Mouse (Mus musculus): Measurements from ENCODE around the gene Myoz1. TPM values are rescaled to one million over a fixed set of nuclear protein-coding genes. Genes with fewer than 3 reads are reported as not detected.
"Not testable (repeated sequence)": the region's sequence is repeated elsewhere in the genome, so short reads cannot be mapped to it uniquely, and the experiment has no call there.

The Myoz1 gene
- total RNA-seq, 2 experiments from 2014 or later: 0.92 to 1.00 TPM

DNA sequence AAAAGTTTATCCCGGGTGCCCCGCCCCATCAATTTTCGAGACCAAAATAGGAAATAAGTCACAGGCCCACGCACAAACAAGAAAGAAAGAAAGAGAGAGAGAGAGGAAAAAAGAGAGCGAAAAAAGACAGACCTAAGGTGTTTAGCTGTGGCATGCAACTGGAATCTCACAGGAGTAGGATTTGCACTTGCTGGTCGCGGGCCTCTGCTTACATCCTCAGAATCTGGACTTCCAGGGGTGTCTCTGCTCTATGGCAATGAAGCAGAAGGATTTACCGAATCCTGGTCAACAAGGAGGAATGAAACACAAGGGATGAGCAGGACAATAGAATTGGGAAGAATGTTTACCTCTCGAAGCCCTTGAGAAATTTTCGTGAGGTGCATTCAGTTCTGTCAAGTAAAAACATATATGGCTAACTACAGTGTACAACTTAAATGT, 14.9 kb downstream of the Myoz1 start:
- intact Hi-C loops (cut with DNase I): loop anchor here (2.0 to 5.0 kb wide), 2 partner anchors 19 to 51 kb away; partner anchors contain the start of gene Fut11
- DNase-seq: no peak

DNA sequence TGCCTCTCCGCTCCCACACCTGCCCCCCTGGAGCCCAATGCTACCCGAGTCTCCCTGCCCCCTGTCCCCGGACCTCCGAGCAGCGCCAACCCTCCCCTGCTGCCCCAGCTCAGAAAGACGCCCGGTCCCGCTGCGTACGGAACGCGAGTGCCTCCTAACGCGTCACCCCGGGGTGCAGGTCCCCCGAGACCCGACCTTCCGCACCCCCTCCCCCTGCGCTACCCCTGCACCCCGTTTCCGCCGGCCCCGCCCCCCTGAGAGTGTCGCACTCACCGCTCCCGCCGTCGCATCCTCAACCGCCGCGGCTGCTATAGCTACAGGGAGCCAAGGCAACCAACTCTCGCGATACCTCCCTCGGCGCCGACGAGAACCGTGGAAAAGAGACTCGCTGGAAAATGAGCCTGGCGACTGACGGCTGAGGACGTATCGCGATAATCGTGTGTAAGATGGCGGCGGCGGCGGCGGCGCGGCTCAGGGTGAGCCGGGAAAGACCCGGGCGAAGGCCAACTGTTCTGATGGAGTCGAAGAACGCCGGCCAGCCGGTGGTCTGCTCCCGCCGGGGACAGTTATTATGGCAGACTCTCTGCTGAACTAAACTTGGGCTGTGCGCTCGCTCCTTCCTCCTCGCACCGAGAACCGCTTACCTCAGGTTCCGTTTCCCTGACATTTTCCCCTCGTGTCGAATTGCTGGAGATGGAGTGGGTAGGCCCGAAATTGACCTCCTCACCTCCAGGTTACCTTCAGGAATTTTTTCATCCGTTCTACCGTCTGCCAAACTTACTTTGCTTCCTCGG, 15.5 kb downstream of the Myoz1 start, which contains the start of gene Usp54:
TSS of gene Usp54 (minus strand) at position 420 of the 794 bp plus-strand sequence.
- peak; percentile 96 to 97 for DNase-seq
- intact Hi-C loops (cut with DNase I): loop anchor here (2.0 to 5.0 kb wide), 2 partner anchors 20 to 51 kb away; partner anchors contain the start of gene Fut11

DNA sequence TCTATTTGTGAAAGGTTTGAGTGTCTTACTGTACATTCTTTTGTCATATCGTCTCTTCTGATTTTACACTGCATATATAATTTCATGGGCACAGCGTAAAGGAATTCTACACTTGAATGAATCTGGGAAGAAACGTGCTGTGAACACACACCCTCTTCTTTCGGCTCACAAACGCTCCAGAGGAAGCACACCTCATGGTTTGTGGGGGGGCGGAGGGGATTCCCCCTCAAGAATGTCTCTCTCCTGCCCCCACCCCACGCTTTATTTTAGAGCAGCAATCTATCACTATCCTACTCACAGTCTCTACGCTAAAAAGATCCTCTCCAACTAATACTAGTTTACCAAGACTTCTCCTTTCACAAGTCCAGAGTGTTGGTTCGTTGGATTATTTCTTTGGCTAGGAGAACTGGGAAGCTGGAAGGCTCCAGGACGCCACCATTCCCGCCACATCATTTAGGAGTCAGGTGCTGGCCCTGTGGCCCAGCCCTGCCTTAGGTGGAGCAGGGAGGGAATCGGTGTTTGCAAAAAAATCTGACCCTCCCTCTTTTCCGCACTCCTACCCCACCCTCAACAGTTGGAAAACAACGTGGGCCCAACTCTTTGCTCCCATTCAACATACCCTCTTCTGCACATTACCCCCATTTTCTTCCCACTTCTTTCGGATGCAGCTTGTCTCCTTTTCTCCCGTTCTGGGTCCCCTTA, 16.3 kb downstream of the Myoz1 start:
- intact Hi-C loops (cut with DNase I): loop anchor here (2.0 to 5.0 kb wide), 2 partner anchors 21 to 52 kb away; partner anchors contain the start of gene Fut11
- DNase-seq: no peak

DNA sequence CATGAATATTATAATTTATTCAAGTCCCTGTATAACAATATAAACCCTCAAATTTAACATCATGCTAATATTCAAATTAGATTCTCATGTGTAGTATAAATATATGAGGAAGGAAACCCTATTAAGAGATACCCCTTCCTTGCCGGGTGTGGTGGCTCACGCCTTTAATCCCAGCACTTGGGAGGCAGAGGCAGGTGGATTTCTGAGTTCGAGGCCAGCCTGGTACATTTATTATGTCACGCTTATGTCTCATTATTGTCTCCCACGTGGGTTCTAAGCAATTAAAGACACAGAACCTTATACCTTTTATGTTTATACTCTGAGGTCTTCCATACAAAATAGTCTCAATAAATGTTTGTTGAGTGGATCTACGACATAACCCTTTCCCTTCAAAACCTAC, 17.6 kb downstream of the Myoz1 start:
- intact Hi-C loops (cut with DNase I): no loop called here

DNA sequence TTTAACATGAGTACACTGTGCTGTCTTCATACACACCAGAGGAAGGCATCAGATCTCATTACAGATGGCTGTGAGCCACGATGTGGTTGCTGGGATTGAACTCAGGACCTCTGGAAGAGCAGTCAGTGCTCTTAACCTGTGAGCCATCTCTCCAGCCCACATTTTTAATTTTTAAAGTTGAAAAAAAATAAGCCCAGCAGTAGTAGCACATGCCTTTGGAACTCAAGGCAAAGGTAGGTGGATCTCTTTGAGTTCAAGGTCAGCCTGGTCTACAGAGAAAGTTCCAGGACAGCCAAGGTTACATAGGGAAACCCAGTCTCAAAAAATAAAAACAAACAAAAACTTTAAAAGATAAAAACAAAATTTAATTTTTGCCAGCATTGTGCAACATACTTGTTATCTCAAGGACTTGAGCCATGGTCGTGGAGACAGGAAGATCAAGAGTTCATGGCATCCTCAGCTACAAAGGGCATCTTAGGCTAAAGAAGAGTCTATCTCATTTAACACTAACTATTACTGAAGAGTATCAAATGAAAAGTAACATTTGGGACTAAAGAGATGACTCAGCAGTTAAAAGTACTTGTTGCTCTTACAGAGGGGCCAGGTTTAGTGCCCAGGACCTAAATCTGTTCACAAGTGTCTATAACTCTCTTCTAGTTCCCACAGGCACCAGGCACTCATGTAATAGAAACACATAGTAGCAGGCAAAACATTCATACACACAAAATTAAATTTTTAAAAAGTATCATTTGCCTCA, 18.3 kb downstream of the Myoz1 start:
- no peak for DNase-seq
- intact Hi-C loops (cut with DNase I): no loop called here

More for the DNA sequence above, 17.6 kb downstream of the Myoz1 start:
- DNase-seq: no peak

DNA sequence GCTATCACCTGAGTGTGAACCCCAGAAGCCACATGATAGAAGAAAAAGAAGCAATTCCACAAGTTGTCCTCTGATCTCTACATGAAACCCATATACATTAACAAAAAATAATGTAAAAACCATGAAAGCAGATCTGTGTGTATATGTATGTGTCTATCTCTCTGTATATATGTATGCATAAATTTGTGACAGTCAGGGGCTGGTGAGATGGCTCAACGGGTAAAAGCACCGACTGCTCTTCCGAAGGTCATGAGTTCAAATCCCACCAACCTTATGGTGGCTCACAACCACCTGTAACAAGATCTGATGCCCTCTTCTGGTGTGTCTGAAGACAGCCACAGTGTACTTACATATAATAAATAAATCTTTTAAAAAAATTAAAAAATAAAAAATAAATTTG, 19.4 kb downstream of the Myoz1 start:
- DNase-seq; intact Hi-C loops (cut with DNase I): not testable (repeated sequence)

DNA sequence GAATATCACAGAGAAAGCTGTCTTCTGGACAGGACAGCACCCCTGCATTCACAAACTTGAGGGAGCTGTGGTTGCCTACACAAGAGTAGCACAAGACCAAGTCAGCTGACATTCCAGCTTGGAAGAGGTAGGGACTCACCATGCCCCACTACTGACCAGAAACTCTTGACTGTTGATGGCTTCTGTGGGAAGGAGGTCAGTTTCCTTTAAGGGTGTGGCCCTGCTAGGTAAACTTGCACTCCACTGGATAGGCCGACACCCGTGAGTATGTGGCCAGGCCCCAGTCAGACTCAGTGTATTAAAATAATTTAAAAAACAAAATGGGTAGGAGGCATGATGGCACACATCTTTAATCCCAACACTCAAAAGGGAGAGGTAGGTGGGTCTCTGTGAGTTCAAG, 20.8 kb downstream of the Myoz1 start:
- intact Hi-C loops (cut with DNase I): no loop called here

DNA sequence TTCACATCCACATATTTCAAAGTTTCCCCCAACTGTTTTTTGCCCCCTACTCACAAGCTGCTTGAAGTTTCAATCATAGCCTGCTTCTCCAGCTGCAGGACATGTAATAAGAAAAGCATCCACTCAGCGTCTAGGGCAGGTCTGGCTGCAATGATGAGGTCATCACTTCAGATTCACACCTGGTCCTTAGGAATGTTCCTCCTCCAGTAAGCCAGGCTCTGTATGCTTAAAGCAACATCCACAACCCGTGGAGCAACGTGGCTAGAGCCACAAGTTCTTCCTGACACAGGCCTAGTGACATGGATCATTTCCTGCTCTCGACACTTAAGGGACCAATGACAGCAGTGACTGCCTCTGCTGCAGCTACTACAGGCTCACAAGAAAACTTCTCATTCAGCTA, 25.1 kb downstream of the Myoz1 start:
- DNase-seq: no peak
- intact Hi-C loops (cut with DNase I): no loop called here

More for the DNA sequence above, 20.8 kb downstream of the Myoz1 start:
- no peak for DNase-seq

DNA sequence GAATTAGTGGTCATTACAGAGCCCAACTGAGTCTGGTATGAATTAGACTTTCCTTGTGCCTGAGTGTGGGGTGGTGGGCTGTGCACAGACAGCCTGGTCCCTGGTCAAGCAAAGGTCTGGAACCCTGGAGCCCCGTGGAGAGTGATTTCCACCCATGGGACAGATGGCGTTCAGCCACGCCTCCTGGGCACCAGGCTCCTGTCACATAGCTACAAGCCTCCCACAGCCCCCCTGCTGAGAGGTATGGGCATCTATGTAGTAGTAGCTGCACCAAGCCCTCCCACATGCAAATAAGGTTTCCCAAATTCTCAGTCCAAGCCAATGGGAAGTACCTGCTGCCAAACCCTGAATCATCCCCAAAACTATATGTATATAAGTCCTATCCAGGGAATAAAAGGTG, 29.4 kb downstream of the Myoz1 start:
- intact Hi-C loops (cut with DNase I): no loop called here
- no peak for DNase-seq

DNA sequence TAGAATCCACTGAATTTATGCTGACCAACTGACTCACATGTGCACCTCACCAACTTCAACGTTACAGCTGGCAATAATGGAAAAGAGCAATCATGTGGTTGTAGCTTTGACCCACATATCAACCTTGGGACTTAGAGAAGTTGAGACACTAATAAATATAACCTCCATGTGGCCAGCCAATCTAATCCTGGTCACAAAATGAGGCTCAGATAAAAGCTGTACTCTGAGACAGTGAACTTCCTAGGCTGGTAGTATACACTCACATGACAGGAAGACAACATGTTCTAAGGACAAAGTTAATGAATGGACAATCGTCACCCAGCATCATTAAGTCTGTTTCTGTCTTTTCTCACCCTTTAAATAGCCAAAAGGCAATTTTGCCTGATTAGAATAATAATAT, 29.9 kb downstream of the Myoz1 start:
- no peak for DNase-seq
- intact Hi-C loops (cut with DNase I): no loop called here

DNA sequence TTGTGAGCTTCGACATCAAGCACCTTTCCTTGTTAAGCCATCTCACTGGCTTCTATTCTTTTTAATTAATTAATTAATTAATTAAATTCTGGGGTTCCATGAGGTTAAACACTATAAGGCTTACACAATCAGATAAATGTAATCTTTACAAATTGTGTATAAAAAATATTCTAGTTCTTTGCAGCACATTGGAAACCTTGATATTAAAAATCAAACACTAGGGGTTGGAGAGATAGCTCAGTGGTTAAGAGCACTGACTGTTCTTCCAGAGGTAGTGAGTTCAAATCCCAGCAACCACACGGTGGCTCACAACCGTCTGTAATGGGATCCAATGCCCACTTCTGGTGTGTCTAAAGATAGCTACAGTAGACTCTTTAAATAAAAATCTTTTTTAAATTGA, 33.4 kb downstream of the Myoz1 start:
- intact Hi-C loops (cut with DNase I): no loop called here
- DNase-seq: no peak

DNA sequence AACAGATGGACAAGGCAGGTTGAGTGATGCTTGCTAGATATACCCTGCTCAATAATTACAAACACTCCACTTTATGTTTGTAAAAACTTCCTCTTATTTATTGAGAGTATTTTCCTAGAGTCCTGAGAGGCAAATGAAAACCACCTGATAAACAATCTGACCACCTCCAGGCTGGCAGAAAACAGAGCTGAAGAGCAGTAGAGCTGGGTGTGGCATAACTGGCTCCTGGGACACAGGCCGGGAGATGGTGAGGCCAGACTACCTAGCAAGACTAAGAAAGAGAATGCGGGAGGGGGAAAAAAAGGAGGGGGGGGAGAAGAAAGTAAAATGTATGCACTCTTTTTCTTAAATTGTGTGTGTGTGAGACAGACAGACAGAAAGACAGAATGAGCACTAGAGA, 33.9 kb downstream of the Myoz1 start:
- intact Hi-C loops (cut with DNase I): no loop called here
- DNase-seq: no peak

DNA sequence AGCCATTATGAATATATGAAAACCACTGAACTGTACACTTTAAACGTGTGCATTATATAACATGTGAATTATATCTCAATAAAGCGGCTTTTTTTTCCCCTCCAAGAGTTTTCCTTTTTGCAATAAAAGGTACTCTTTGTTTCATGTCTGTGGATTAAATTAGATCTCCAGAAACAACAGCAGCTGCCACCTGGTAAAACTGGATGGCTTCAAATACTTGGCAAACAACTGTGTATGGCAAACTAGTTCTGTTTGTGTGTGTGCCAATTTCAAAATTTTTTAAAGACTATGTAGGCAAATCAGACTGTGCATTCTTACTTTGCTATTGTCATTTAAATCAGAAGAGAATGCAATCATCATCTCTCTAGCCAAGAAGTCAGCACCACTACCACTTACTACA, 34.4 kb downstream of the Myoz1 start:
- intact Hi-C loops (cut with DNase I): no loop called here
- DNase-seq: no peak

DNA sequence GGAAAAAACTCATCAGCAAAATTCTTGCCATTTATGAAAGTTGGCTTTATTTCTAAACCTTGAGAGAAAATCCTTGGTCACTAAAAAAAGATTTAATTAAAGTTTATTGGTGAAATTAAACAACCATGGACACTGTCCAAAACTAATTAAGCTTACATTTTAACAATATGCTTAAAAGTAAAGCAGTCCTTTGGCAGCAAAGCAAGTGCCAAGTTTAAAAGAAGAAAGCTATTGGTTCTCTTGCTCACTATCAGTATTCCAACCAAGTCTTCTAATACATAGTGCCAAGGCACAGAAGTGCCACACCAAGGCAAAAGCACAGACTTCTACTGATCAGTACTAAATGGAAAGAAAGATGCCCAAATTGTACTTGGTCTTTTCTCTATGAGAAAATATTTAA, 37.2 kb downstream of the Myoz1 start:
- intact Hi-C loops (cut with DNase I): no loop called here
- DNase-seq: no peak

DNA sequence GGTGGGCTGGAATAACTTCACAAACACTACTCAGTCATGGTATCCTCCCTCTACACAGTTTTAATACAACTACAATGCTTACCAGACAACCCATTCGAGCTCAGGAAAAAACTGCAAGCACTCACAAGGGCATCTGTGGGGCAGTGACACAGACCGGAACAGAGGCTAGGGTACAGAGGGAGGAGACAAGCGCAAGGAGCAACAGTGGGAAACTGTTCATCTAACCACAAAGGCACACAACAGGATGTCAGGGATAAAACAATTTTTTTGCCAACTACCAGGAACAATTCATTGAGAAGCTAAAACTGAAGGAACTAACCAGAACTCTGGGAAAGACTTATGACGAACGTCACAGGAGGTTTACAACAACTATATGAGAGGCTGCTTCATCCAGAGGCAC, 38.1 kb downstream of the Myoz1 start:
- intact Hi-C loops (cut with DNase I): no loop called here
- no peak for DNase-seq

DNA sequence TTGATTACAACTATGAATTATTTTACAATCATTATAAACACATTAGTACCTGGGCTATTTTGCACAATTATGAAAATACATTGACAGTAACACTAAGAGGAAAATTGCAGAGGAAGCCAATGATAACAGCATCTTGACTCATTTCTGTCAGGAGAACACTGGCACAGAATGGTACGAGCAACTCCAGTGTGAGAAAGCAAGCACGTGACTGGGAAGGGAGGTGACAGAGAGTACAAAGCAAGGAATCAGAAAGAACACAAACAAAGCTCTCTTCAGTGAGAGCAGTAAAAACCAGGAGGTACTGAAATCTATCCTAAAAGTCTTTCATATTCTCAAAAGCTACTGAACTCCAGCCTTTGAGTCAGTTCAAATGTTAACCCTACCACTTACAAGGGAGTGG, 39.9 kb downstream of the Myoz1 start:
- intact Hi-C loops (cut with DNase I): no loop called here
- no peak for DNase-seq

DNA sequence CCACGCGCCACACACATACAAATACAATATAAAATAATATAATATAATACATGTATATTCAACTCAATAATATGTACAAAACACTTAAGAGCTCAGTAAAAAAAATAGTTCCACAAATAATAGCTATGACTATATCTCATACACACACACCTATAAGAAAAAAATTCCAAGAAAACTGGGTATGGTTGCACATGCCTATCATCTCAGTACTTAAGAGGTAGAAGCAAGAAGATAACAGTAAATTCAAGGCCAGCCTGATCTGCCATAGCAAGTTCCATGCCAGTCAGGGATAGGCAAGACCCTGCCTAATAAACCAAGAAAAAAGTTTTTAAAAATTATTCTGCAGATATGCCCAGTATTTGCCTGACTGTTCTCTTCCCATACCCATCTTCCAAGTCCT, 41.3 kb downstream of the Myoz1 start:
- intact Hi-C loops (cut with DNase I): no loop called here
- no peak for DNase-seq

DNA sequence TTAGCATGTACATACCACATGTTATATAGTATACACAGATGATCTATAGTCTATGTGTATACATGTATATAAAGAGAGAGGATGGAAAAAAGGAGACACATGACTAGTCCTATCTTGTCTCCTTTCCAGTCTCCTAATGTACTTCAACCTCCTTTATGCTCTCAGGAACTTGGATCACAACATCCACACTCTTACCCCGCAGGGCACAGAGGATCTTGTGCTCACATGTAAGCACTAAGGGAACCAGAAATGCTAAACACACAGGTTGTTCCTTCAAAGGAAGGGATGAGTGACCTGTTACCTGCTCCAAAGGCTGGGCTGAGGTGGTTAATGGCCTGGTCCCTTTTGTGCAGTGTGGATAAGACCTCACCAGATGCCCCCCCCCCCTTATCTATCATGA, 43.5 kb downstream of the Myoz1 start:
- DNase-seq: no peak
- intact Hi-C loops (cut with DNase I): no loop called here

DNA sequence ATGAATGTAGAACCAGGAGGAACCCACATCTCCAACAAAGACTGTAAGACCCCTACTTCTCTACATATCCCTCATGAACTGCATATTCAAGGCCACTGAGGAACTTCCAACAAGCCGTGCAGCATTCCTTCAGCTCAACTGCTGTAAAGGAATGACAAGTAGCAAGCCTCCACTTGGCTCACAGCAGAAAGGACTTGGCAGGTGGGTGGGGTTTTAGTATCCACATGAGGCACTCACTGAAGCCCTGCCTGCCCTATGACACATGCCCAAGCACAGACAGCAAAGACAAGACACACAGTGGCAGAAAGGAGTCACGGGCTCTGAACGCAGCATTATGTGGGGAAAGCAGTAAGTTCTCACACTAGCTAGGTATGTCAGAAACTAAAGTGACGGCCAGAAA, 46.2 kb downstream of the Myoz1 start:
- peak; percentile 39 to 62 for DNase-seq
- intact Hi-C loops (cut with DNase I): no loop called here

DNA sequence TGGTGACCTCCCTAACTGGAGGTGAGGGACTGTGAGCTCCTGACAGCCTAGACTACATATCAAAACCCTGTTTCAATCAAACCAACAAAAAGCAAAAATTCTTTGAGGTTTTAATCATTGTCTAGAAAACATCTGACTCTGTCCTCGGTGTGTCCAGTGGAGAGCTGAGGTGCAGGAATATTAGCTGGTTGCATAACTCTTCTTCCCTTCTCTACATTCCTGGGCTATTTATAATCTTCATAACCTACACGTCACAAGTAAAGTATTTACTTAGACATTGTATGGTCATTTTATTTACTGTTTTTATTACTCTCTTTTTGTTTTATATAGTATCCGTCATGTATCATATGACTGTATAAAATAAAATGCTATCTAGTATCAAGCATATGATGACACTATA, 46.8 kb downstream of the Myoz1 start:
- intact Hi-C loops (cut with DNase I): no loop called here
- no peak for DNase-seq
